Mouse (Mus musculus): Measurements from ENCODE around the gene Bpi. TPM values are rescaled to one million over a fixed set of nuclear protein-coding genes. Genes with fewer than 3 reads are reported as not detected.

The Bpi gene
- polyA plus RNA-seq, 1 experiment from 2014 or later = not detected

GRCm38 (mm10) chr2:158264877-158265276 is 7.0 kb downstream of the Bpi start:
- no peaks in the 10 kb centered on the region for H3K9me3 ChIP-seq (ENCODE audit: low read length)

DNA sequence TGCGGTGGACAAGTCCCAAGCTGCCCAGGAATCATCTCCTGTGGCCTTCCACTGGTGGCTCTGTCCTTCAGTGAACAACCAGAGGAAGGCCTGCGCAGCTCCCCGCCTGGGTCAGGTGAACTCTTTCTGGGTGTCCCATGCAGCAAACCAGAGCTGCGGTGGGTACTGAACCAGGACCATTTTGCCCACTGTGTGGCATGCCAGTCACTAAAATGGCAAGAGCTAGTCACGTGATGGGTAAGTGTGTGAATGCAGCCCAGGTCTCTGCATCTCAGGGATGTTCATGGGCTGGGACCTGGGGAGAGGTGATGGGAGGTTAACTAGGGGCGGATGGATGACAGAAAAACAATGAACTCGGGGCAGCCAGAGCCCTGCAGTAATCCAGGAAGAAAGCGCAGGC is 12.1 kb downstream of the Bpi start:
- 74% methylated on average over 8 of the region's 8 CpGs for WGBS
- TF ChIP-seq CTCF (IDR thresholded peaks at IDR 0.05) (no peak), EP300 (IDR thresholded peaks at IDR 0.05) (no peak)
- ATAC-seq (no peak), DNase-seq (ENCODE audit: low spot score) (no peak)
- H3K4me1 ChIP-seq (ENCODE audit: insufficient read depth, low read depth, low read length) = no peaks in the 10 kb centered on the region
- no peak overlapping the region for H3K9ac ChIP-seq (replicated peaks; ENCODE audit: low read depth)
- no peak overlapping the region for H3K27ac ChIP-seq (ENCODE audit: low read length)
- H3K4me2 ChIP-seq (replicated peaks; ENCODE audit: low read depth, low read length) = no peak overlapping the region
- H3K4me3 ChIP-seq (ENCODE audit: low read depth, low read length) = no peak overlapping the region
- no peaks in the 10 kb centered on the region for H3K9me3 ChIP-seq (ENCODE audit: low read length)
- no peaks in the 10 kb centered on the region for H3K27me3 ChIP-seq (replicated peaks; ENCODE audit: insufficient read depth, low read length)
- H3K36me3 ChIP-seq (ENCODE audit: insufficient read depth, low read length) = no peaks in the 10 kb centered on the region

More at GRCm38 (mm10) chr2:158264877-158265276, 7.0 kb downstream of the Bpi start:
- TF ChIP-seq CTCF (IDR thresholded peaks at IDR 0.05) (no peak), EP300 (IDR thresholded peaks at IDR 0.05) (no peak)
- no peak overlapping the region for H3K9ac ChIP-seq (replicated peaks; ENCODE audit: low read depth)
- H3K4me1 ChIP-seq (ENCODE audit: insufficient read depth, low read depth, low read length) = no peaks in the 10 kb centered on the region
- DNase-seq (ENCODE audit: low spot score) = no peak
- H3K36me3 ChIP-seq (ENCODE audit: insufficient read depth, low read length) = no peaks in the 10 kb centered on the region
- no peak overlapping the region for H3K4me3 ChIP-seq (ENCODE audit: low read depth, low read length)
- no peak for ATAC-seq
- whole genome bisulfite sequencing = 79% methylated on average over 3 of the region's 3 CpGs
- no peak overlapping the region for H3K27ac ChIP-seq (ENCODE audit: low read length)
- H3K27me3 ChIP-seq (replicated peaks; ENCODE audit: insufficient read depth, low read length) = no peaks in the 10 kb centered on the region
- H3K4me2 ChIP-seq (replicated peaks; ENCODE audit: low read depth, low read length) = no peak overlapping the region

DNA sequence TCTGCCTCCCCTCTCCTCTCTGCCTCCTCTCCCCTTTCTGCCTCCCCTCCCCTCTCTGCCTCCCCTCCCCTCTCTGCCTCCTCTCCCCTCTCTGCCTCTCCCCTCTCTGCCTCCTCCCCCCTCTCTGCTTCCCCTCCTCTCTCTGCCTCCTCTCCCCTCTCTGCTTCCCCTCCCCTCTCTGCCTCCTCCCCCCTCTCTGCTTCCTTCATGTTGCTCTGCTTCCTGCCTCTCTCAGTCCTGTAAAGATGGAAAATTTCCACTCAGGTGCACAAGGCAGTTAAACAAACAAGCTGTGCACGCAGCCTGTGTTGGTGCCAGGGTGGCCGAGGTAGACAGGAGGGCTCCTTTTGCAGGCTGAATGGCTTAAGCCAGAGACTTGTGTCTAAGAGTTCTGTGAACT is 15.8 kb downstream of the Bpi start:
- Histone ChIP-seq H3K4me2 (replicated peaks; ENCODE audit: low read depth, low read length) (no peak overlapping the region), H3K4me1 (ENCODE audit: insufficient read depth, low read depth, low read length) (no peaks in the 10 kb centered on the region), H3K27me3 (replicated peaks; ENCODE audit: insufficient read depth, low read length) (no peaks in the 10 kb centered on the region), H3K27ac (ENCODE audit: low read length) (no peak overlapping the region), H3K9me3 (ENCODE audit: low read length) (no peaks in the 10 kb centered on the region), H3K9ac (replicated peaks; ENCODE audit: low read depth) (no peak overlapping the region), H3K4me3 (ENCODE audit: low read depth, low read length) (no peak overlapping the region), H3K36me3 (ENCODE audit: insufficient read depth, low read length) (no peaks in the 10 kb centered on the region)
- DNase-seq (ENCODE audit: low spot score) (no peak), ATAC-seq (0 out of 2 replicates have a peak, but pooled peaks have one; percentile 25)
- TF ChIP-seq EP300 (IDR thresholded peaks at IDR 0.05) (no peak), CTCF (IDR thresholded peaks at IDR 0.05) (no peak)
- WGBS = 8% methylated on average over 2 of the region's 2 CpGs

DNA sequence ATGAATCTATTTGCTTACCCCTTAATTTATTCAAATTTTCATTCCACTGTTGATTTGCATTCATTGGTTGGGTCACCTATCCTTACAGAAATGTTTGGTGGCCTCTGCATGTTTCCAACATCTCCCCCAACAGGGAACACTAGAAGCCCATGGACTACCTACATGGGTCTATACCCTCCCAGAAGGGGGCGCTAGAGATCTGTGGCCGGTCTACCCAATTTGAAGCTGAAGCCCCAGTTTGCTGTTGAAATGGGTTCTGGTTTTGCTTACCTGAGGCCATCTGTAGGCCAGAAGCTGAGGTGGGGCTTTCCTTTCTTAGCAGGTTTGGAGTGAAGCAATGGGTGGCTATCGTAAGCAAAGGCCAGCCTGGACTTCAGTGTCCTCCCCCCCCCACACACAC is 17.5 kb downstream of the Bpi start:
- no peak for ATAC-seq
- Histone ChIP-seq H3K4me3 (ENCODE audit: low read depth, low read length) (no peak overlapping the region), H3K9ac (replicated peaks; ENCODE audit: low read depth) (no peak overlapping the region), H3K9me3 (ENCODE audit: low read length) (no peaks in the 10 kb centered on the region), H3K4me1 (ENCODE audit: insufficient read depth, low read depth, low read length) (no peaks in the 10 kb centered on the region), H3K27ac (ENCODE audit: low read length) (no peak overlapping the region), H3K36me3 (ENCODE audit: insufficient read depth, low read length) (no peaks in the 10 kb centered on the region), H3K27me3 (replicated peaks; ENCODE audit: insufficient read depth, low read length) (no peaks in the 10 kb centered on the region), H3K4me2 (replicated peaks; ENCODE audit: low read depth, low read length) (no peak overlapping the region)
- 90% methylated on average over 3 of the region's 3 CpGs for WGBS
- DNase-seq (ENCODE audit: low spot score) = no peak
- no peak for TF ChIP-seq EP300 (IDR thresholded peaks at IDR 0.05)
- TF ChIP-seq CTCF (IDR thresholded peaks at IDR 0.05) = peak; percentile 14; the same call in 1 of the 2 replicates

GRCm38 (mm10) chr2:158275811-158276210 is 17.9 kb downstream of the Bpi start:
- ATAC-seq (no peak), DNase-seq (ENCODE audit: low spot score) (no peak)
- Histone ChIP-seq H3K4me1 (ENCODE audit: insufficient read depth, low read depth, low read length) (no peaks in the 10 kb centered on the region), H3K4me2 (replicated peaks; ENCODE audit: low read depth, low read length) (no peak overlapping the region), H3K9me3 (ENCODE audit: low read length) (no peaks in the 10 kb centered on the region), H3K36me3 (ENCODE audit: insufficient read depth, low read length) (no peaks in the 10 kb centered on the region), H3K27me3 (replicated peaks; ENCODE audit: insufficient read depth, low read length) (no peaks in the 10 kb centered on the region), H3K4me3 (ENCODE audit: low read depth, low read length) (no peak overlapping the region), H3K9ac (replicated peaks; ENCODE audit: low read depth) (no peak overlapping the region), H3K27ac (ENCODE audit: low read length) (no peak overlapping the region)
- 58% methylated on average over 4 of the region's 4 CpGs for WGBS
- TF ChIP-seq CTCF (IDR thresholded peaks at IDR 0.05) (no peak), EP300 (IDR thresholded peaks at IDR 0.05) (no peak)

DNA sequence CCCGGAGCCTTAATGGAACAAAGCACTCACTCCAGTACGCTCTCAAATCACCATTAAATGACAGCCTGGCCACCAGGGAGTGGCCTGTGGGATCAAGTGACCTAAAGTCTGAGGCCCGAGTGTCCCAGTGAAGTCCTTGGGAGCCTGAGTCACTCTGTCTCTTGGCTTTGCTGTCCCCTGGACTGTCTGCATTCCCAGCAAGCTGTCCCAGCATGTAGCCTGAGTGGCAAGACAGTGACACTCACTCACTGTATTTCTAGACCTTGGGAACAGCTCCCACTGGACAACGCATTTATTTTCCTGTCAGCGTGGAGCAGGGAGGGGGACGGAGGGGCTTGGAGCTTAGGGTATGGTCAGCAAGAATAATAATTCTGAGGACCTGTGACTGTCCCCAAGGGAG is 18.6 kb downstream of the Bpi start:
- WGBS = 59% methylated on average over 6 of the region's 6 CpGs
- no peak for ATAC-seq

DNA sequence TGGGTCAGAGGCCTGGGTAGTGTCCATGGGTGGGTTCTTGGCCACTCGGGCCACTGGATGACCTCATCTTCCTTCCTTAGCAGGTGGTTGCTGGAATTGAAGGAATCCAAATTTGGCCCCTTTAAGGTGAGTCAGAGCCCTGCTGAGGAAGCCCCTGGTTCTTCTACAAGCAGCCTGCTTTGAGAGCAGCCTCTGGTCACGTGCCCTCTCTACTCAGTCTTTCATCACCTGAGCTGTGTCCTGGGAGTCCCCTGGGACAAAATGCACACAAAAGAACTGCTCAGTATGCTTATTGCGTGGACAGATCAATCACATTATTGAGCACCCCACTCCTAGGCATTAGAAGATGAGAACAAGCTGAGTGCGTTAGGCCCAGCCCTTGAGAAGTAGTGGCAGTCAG is 19.0 kb downstream of the Bpi start:
- TF ChIP-seq EP300 (IDR thresholded peaks at IDR 0.05) = no peak
- TF ChIP-seq CTCF (IDR thresholded peaks at IDR 0.05) = no peak
- 63% methylated on average over 4 of the region's 4 CpGs for WGBS

More for the DNA sequence above, 18.6 kb downstream of the Bpi start:
- H3K9ac ChIP-seq (replicated peaks; ENCODE audit: low read depth) = no peak overlapping the region
- H3K9me3 ChIP-seq (ENCODE audit: low read length) = no peaks in the 10 kb centered on the region
- no peak overlapping the region for H3K4me2 ChIP-seq (replicated peaks; ENCODE audit: low read depth, low read length)
- H3K27ac ChIP-seq (ENCODE audit: low read length) = no peak overlapping the region
- TF ChIP-seq EP300 (IDR thresholded peaks at IDR 0.05) (no peak), CTCF (IDR thresholded peaks at IDR 0.05) (no peak)
- no peaks in the 10 kb centered on the region for H3K4me1 ChIP-seq (ENCODE audit: insufficient read depth, low read depth, low read length)
- H3K27me3 ChIP-seq (replicated peaks; ENCODE audit: insufficient read depth, low read length) = no peaks in the 10 kb centered on the region
- no peak for DNase-seq (ENCODE audit: low spot score)
- H3K36me3 ChIP-seq (ENCODE audit: insufficient read depth, low read length) = no peaks in the 10 kb centered on the region
- H3K4me3 ChIP-seq (ENCODE audit: low read depth, low read length) = no peak overlapping the region

More for the DNA sequence above, 19.0 kb downstream of the Bpi start:
- H3K4me3 ChIP-seq (ENCODE audit: low read depth, low read length) = no peak overlapping the region
- H3K27me3 ChIP-seq (replicated peaks; ENCODE audit: insufficient read depth, low read length) = no peaks in the 10 kb centered on the region
- ATAC-seq (peak; percentile 17; the same call in 1 of the 2 replicates), DNase-seq (ENCODE audit: low spot score) (no peak)
- no peaks in the 10 kb centered on the region for H3K9me3 ChIP-seq (ENCODE audit: low read length)
- no peaks in the 10 kb centered on the region for H3K4me1 ChIP-seq (ENCODE audit: insufficient read depth, low read depth, low read length)
- no peak overlapping the region for H3K9ac ChIP-seq (replicated peaks; ENCODE audit: low read depth)
- H3K27ac ChIP-seq (ENCODE audit: low read length) = no peak overlapping the region
- H3K4me2 ChIP-seq (replicated peaks; ENCODE audit: low read depth, low read length) = no peak overlapping the region
- H3K36me3 ChIP-seq (ENCODE audit: insufficient read depth, low read length) = no peaks in the 10 kb centered on the region

Data from lung, postnatal 0 days (tissue).